Mouse (Mus musculus) urinary bladder, adult 18-20 months (tissue): ENCODE data around the gene Rpl9.

Source experiments
- DNase-seq, 2 experiments: peaks; one replicate each; pipeline ENCODE4 v3.0.0; 2022; ENCODE audit warnings: low spot score in 2 of 2, mixed read lengths in 2 of 2

Gene Rpl9

DNA sequence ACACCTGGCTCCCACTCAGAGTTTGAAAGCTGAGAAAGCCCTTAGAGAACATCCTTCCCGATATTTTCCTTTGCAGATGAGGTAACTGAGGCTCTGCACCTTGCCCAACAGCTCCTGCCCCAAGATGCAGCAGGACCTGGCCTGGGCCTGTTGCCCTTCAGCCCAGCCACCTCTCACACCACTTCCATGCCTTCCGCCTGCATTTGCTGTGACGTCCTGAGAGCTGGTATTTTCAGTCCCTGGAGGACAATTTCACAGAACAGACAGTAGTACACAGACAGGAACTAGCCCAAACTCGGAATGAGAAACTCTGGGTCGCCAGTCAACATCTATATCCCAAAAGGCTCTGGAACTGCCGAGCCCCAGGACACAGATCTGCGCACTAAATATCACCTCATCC lies 16.5 kb downstream of the Rpl9 start:
- no peak for DNase-seq

DNA sequence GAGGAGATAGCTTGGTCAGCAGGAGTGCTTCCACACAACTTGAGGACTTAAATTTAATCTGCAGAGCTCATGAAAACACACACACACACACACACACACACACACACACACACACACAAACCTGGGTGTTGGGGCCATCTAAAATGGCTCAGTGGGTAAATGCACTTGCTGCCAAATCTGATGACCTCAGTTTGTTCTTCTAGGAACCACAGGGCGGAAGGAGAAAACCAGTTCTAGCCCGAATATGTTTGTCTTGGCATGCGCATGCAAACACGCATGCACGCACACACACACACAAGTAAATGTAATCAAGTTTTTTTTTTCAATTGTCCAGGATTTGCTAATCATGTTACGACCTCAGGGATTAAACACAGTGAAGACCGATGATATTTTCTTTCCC lies 19.7 kb downstream of the Rpl9 start:
- no peak for DNase-seq

DNA sequence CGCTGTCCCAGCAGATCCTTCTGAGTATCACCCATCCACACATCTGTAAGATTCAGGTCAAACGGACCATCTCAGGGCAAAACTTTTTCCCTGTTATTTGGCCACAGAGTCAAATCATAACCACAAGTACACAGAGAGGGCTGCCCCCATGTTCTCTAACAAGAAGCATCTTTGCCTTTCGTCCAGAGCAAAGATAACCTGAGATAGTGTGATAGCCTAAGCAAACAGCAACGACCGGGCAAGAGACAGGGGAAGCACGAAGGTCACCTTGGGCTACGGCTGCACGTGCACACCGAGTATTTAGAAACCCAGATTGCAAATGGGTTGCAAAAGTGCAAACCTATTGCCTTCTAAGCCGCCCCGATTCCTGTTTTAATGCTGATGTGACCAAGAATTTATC lies 23.4 kb downstream of the Rpl9 start:
- DNase-seq: no peak

DNA sequence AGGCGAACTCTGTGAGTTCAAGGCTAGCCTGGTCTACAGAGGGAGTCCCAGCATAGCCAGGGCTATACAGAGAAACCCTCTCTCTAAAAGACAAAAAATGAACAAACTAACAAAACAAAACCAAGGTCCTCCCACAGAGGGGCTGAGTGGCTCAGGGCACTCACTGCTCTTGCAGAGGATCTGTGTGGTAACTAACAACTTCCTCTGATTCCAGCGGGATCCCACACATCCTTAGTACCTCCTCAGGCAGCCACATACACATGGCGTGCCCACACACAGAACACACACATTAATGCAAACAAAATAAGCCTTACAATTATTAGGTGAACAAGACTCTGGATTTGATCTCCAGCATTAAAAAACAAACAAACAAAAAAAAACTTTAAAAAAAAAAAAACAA lies 33.5 kb downstream of the Rpl9 start:
- no peak for DNase-seq

DNA sequence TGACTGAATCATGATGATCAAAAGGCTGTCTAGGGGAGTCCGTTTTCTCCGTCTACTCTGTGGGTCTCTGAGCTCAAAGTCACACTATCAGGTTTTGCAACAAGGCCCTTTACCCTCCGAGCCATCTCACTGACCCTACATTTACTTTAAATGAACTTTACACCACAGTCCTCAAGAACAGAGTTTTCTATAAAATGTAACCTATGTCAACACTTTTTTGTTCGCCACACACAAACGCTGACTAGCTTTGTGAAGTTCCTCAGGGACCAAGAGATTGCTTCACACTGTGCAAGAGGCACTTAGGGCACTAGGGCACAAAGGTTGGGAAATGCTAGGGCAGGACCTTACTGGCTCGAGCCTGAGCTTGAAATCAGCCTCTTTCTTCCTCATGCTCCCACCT lies 34.4 kb downstream of the Rpl9 start:
- no peak for DNase-seq

DNA sequence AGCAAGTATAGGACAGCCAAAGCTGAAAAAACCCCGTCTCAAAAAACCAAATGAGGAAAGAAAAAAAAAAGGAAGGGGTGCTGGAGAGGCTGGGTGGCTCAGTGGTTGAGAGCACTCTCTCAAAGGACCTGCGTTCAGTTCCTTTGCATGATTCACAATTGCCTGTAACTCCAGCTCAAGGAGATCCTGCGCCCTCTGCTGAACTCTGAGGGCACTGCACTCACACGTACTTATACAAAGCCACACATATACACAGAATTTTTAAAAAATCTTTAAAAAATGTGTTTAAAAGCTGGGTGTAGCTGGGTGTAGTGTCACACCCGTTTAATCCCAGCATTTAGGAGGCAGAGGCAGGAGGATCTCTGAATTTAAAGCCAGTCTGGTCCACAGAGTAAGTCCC lies 36.3 kb downstream of the Rpl9 start:
- DNase-seq: no peak

DNA sequence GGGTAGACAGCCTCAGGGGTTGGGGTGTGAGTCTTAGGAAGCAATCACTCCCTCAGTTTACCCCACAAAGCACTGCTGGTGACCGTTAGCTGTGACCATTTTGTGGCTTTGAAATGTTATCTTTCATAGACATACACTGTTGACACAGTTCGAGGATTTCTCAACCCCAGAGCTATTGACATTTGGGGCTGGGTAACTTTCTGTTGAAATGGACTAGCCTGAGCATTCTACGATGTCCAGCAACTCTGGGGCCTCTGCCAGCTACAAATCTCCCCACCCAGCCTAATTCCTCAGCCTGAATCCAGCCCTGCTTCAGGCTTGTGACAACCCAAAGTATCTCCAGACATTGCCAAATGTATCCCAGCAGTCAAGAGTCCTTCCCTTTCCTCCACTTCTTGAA lies 37.1 kb downstream of the Rpl9 start:
- DNase-seq: no peak

DNA sequence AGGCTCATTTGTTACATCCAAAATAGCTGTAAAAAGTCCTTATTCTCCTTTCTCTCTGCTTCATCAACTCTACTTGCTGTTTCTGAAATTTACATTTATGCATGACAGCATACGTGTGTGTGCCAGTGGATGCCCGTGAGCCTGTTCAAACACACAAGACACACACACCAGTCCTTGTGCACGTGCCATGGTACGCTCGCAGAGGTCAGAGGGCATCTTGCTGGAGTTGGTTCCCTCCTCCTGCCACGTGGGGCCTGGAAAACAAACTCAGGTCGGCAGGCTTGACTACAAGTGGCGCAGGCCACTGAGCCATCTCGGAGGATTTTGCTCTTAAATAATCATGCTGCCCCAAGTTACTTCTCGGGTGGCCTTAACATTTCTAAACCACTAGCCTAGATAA lies 40.7 kb downstream of the Rpl9 start:
- DNase-seq: no peak

DNA sequence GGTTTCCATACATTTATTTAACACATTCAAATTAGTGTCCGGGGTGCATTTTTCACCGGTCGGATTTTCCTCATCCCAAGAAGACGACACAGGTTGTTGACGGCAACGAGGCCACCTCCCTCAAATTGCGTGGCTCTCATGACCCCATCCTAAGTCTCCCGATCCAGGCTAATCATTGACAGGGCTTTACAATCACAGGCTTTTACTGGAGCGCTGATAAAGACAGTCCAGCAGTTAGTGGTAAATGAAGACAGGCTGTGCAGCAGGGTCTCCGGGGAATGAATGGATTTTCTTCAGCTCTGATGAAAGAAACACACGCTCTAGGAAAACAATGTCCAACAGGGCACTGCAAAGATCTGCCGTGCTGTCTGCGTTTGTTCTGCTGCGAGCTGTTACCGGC lies 43.1 kb downstream of the Rpl9 start, which contains the start of gene Klb:
Gene Klb, plus strand, starts transcription at position 147 of the 400 bp plus-strand sequence.
- no peak for DNase-seq

DNA sequence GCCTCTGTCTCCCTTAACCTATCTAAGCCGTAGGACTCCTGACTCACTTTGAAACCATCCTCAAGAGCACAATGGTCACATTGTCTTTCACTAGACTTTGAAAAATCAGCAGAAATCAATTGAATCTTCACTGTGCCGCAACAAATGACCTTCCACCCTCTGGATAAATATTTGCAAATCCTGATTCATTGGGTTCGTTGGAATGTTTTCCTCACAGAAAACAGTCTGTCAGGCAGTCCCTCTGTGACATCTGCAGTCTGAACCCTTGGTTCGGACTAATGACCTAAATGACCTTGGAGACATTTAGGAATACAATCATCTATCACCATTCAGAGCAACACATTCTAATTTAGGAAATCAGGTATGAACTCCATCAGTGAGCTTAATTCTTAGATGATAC lies 51.1 kb downstream of the Rpl9 start:
- no peak for DNase-seq

DNA sequence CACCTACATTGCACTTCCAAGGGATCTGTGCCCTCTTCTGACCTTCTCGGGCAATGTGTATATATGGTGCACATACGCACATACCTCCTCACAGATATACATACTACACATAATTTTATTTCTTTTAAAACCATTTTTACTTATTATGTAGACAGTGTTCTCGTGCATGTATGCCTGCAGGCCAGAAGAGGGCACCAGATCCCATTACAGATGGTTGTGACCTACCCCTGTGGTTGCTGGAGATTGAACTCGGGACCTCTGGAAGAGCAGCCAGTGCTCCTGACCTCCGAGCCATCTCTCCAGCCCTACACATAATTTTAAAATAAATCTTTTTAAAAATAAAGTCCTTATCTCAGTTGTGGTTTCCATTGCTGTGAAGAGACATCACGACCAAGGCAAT lies 52.9 kb downstream of the Rpl9 start:
- DNase-seq: no peak
